Mouse (Mus musculus) heart, adult 2 months (tissue): ENCODE data around the gene Defb47.

Source experiments
- CTCF ChIP-seq: fragments of 200-600 bp; IDR thresholded peaks from 2 replicates; pipeline ENCODE4 v1.8.1; 2022; ENCODE audit warnings: antibody characterized with exemption, mild to moderate bottlenecking, moderate library complexity
- EP300 ChIP-seq: fragments of 200-500 bp; IDR thresholded peaks from 2 replicates; pipeline ENCODE4 v1.6.1; 2011; ENCODE audit warnings: low read depth, low read length, control low read depth; ENCODE audit not compliant: insufficient read depth

DNA sequence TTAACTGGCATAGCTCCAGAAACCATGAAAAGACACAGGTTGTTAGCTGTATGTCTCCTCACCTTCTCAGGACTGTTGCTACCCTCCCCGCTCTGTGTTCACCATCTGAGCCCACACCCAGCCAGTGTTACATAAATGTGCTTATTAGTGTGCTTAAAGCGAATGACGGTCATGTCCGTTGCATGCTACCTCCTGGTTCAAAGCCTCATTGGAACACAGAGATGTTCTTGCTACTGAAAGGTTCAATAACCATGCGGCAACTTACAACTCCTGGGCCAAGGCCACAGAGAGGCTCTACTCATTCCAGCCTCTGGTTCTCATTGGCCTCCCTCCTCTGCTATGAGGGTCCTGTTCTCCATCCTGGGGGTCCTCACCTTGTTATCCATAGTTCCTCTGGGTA lies 13.6 kb downstream of the Defb47 start, which contains the start of gene Defb43:
- TF ChIP-seq CTCF (no peak), EP300 (no peak)
